Mouse (Mus musculus) heart, postnatal 10 days (tissue): Measurements from ENCODE around the gene Slc44a2. TPM values are rescaled to one million over a fixed set of nuclear protein-coding genes. Genes with fewer than 3 reads are reported as not detected.
"Not testable (repeated sequence)": the region's sequence is repeated elsewhere in the genome, so short reads cannot be mapped to it uniquely, and the experiment has no call there.

Experiments used
- DNase-seq, 2 experiments: peaks; one replicate each; pipeline ENCODE4 v3.0.0; 2021
- intact Hi-C: fragments of 180-260 bp; cut with DNase I; formaldehyde crosslinking; loops from one replicate; pipeline ENCODE4 v1.15.1; 2025
- total RNA-seq, 2 experiments: library from RNA; stranded (reverse); gene quantifications; 2 replicates each; pipeline ENCODE4 v1.2.3; 2021

Gene Slc44a2
- total RNA-seq, 2 experiments from 2014 or later: 86.7 to 95.4 TPM

DNA sequence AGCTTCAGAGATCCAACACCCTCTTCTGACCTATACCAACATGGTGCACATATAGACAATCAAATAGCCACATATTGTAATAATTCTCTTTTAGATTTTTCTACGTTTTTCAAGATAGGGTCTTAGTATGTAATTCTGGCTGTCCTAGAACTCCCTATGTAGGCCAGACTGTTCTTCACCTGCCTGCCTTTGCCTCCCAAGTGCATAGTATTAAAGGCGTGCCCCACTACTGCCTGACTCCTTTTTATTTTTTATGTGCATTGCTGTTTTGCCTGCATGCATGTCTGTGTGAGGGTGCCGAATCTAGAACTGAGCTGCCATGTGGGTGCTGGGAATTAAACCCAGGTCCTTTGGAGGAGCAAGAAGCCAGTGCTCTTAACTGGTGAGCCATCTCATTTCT lies 28.2 kb upstream of the Slc44a2 start:
- intact Hi-C loops: no loop called here
- DNase-seq: no peak

DNA sequence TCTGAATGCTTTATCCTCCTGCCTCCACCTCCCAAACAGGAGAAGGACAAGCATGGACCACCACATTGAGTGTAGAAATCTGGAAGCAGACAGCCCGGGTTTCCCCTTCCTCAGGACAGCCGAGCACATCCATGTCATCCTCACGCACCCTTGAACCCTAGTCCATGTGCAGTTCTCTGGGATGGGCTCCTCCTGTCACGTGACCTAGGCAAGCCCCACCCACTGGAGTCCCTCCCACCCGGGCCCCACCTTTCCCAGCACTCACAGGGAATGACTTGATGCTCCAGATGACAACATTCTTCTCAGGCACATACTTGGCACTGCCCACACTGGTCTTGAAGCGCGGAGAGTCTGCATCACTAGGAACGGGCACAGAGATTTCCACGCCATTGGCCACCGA lies 21.5 kb upstream of the Slc44a2 start:
- DNase-seq: no peak

DNA sequence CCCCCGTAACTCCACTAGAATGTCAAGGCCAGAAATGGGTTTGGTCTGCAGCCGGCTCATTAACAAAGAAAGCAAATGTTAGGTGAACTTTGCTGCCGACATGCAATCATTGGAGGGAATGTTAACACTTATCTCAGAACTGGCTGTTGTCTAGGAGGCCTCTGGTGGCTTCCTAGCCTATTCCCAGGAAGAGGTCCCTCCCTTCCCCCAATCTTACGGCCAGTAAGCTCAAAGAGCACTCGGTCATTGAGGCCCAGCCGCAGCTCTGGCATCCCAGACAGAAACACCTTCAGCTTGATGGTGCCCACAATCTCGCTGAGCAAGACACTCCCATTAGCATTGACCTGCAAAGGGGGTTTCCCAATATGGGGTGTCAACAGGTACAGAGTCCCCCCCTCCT lies 15.4 kb upstream of the Slc44a2 start:
- no peak for DNase-seq
- intact Hi-C loops: no loop called here

More for the DNA sequence above, 21.5 kb upstream of the Slc44a2 start:
- intact Hi-C loops: no loop called here

DNA sequence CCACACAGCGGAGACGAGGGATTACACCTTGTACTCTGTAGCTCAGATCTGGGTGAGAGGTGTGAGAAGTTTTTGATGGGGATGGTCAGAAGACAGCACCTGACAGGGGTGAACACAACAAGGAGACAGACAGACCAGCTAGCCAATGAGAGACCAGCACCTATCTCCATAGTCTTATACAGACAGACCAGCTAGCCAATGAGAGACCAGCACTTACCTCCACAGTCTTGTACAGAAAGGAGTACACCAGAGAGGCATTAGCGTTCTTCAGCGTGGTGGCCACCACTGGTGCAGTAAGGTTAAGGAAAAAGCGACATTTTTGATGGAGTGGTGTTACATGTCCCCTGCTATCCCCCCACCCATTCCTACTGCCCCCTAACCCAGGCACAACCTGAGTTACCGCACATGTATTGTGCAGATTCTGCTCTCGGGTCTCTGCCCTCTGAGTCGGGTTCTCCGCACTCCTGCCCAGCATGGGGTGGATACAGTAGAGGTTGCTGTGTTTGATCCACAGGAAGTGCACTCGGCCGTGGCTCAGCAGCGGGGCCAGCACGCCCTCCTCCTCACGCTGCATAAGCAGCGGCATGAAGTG lies 11.3 kb upstream of the Slc44a2 start:
- DNase-seq: no peak
- intact Hi-C loops: no loop called here

DNA sequence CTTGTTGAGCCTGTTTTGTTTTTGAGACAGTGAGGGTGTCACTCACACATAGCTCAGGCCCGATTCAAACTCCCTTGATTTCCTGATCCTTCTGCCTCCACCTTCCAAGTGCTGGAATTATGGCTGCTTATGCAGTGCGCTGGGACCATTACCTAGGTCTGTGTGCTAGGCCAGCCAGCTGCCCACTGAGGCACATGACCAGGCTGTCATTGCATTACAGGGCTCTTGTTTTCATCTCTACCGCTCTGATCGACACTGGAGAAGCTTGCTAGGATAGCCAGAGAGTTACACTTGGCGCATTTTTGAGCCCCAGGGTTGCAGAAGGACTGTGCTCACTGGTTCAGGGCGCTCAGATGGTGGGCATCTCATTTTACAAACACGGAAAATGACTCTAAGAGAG lies 8.8 kb upstream of the Slc44a2 start:
- intact Hi-C loops: loop anchor here (2.0 kb wide), 2 partner anchors 99 to 155 kb away; partner anchors contain the start of gene Qtrt1
- DNase-seq: no peak

DNA sequence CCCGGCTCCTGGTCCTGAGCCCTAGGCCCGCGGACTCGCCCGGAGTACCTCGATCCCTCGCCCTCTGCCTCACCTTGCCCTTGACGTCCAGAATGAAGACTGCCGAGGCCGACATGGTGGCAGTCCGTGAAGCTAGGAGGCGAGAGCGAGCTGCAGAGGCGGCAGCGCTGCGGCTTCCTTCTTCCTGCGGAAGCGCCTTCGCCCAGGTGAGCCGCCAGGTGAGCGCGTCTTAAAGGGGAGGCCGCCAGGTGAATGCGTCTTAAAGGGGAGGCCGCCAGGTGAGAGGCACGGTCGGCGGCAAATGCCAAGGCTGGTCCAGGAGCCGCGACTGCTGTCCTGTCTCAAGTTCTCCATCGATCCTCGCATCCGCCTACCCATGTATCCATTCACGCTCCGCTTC lies 8.4 kb upstream of the Slc44a2 start, which contains the start of gene Ap1m2:
Ap1m2 (minus strand) TSS at position 204 of the 400 bp plus-strand sequence.
- intact Hi-C loops: loop anchor here (2.0 kb wide), 2 partner anchors 99 to 155 kb away; partner anchors contain the start of gene Qtrt1
- DNase-seq: no peak

DNA sequence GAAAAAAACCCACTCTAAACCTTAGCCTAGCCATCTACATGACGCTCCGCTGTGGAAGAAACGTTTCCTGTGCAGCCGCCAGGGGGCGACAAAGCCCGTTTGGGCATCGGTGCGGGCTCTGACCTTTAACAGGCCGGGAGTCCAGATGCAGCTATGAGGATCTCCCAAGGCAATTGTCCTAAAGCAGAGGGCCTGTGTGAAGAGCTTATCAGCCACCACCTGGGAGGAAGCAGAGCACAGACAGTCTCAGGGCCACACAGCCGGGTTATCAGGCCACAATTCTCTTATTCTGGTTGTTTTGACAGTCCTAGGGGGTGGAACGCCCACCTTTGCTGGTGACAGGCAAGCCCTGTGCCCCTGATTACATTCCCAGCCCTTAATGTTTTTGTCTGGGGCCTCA lies 7.1 kb upstream of the Slc44a2 start:
- peak; percentile 93 to 95 for DNase-seq
- intact Hi-C loops: loop anchor here (1.0 to 2.0 kb wide), 3 partner anchors 44 to 153 kb away; partner anchors contain the start of gene Qtrt1

DNA sequence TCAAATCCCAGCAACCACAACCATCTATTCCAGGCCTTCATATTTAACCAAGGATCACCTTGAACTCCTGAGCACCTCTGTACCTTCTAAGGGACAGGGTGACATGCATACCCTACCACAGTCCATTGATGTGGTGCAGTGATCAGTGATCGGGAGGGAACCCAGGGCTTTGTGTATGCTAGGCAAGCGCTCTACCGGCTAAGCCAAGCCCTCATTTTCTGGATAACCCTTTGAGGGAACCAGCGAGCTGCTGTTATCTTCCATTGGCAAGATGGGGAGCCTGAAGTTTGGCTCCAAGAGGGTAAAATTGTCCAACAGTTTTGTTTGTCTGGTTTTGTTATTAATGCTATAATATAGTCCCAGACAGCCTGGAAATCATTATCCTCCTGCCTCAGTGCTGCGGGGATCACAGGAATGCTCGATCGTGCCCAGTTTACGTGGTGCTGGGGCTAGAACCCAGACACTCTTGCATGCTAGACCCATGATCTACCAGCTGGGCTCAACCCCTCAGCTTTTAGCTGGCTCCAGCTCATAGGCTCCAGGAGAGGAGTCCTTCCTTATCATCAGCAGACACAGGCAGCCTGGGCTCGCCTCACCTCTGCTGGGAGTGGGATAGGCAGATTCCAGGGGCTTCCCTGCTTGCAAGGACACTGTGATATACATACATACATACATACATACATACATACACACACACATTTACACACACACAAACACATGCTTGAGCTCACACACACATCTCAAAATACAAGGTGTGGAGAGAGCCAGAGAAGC lies 5.9 kb upstream of the Slc44a2 start:
- intact Hi-C loops: no loop called here
- no peak for DNase-seq

DNA sequence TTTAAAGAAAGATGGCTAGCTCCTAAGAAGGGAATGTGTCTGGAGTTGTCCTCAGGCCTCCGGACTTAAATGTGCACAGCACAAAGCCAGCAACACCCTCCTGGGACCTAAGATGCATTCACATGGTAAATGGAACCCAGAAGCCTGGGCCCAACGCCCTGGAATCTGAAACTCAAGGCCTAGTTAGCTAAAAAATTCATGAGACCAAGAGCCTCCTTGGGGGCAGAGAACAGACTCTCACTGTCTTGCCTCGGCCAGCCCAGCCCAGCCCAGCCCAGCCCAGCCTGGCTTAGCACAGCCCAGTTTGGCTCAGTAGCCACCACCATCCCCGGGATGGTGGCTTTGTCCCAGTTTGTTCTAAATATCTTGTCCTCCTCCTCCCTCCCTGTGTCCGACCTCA lies 5.1 kb upstream of the Slc44a2 start:
- DNase-seq: no peak
- intact Hi-C loops: no loop called here

DNA sequence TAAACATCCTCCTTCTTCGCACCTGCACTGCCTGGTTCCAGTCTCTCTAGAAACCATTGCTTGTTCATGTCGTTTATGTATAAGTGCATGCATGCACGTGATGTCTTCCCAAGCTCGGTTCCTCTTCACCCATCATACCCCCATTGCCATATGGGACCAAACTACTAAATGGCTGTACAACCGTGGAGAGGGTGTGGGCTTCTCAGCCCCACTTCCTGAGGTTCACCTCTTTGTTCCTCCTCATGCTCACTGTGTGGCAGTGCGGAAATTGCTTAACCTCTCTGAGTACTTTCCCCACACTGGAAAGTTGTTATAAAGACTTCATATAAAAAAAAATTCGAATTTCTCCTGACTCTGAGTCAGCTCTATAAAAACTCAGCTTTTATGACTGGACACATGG lies 3.8 kb upstream of the Slc44a2 start:
- intact Hi-C loops: no loop called here
- DNase-seq: no peak

DNA sequence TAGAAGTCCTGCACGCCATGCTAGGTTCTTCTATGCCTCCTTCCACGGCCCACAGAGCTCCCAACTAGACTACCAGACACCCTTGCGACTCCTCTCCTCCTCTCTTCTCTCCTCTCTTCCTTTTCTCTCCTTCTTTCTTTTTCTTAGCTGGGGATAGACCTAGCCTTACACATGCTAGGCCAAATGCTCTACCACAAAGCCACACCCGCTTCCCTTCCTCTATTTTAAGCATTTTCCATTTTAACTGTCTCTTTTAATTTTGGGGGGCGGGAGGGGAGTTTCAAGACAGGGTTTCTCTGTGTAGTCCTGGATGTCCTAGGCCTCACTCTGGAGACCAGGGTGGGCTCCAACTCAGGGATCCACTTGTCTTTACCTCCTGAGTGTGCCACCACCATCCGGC lies 1.7 kb upstream of the Slc44a2 start:
- intact Hi-C loops: no loop called here
- no peak for DNase-seq

DNA sequence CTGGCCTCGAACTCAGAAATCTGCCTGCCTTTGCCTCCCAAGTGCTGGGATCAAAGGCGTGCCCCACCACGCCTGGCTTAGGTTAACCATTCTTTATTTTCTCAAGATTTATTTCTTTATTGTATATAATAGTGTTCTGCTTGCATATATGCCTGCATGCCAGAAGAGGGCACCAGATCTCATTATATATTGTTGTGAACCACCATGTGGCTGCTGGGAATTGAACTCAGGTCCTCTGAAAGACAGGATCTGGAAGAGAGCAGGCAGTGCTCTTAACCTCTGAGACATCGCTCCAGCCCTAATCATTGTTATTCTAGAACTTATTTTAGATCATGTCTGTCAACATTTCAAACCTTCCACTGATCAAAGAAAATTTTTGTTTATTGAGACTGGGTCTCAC lies 995 bp upstream of the Slc44a2 start:
- intact Hi-C loops: no loop called here

DNA sequence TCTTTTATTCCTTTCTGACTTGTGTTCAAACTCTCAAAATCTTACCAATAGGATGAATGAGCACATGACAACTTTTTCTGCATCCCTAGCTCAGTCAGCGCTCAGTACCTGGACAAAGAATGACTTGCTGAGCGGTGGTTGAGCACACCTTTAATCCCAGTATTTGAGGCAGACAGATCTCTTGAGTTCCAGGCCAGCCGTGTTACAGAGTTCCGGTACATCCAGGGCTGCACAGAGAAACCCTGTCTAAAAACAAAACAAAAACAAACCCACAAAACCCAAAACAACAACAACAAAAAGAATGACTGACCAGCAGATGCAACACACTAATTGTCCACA lies 249 bp upstream of the Slc44a2 start:
- intact Hi-C loops: loop anchor here (2.0 kb wide), 1 partner anchor 17 kb away; no protein-coding TSS in a partner anchor

More for the DNA sequence above, 995 bp upstream of the Slc44a2 start:
- DNase-seq: no peak

DNA sequence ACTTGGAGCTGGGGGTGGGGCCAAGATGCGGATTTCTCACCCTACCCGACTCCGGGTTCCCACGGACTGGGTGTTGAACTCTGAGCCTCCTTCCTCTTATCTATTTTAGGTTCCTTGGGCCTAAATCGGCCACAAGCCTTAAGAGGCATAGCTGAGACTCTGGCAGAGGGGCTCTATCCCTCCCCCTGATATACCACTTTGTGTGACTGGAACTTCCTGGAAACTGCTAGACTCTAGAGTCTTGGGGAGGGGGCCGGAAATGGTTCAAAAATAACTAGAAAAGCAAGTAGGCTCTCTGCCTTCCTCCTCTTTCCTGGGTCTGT lies 976 bp downstream of the Slc44a2 start:
- intact Hi-C loops: loop anchor here (2.0 kb wide), 1 partner anchor 15 kb away; no protein-coding TSS in a partner anchor
- peak; percentile 47 to 57 for DNase-seq

More for the DNA sequence above, 249 bp upstream of the Slc44a2 start:
- no peak for DNase-seq

DNA sequence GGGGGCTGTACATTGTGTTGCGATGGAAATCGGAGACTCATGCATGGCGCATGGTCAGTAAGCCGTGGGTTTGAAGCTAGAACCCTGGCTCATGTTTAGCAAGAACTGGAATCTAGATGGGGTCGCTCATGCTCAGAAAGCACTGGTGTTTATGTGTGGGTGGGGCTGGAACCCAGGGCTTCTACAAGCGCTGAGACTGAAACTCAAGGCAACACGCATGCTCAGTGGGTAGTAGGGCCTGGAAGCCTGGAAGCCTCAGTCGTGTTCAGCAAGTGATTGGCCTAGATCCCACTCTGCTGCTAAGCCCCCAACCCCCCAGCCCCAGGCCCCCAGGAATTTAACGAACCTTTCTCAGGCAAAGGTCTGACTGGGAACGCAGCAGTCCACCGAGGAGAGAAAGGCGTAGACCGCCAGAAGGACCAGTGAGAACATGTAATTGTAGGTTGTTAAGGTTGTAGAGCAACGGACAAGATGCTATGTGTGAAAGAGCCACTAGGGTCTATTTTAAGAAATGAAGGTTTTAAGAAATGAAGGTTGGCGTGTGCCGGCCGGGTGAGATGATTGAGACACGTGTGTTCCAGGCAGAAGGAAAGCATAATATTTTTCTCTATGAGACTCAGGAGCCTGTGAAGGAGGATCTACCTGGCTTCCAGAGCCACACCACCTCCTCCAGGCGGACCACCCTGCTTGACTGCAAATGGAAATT lies 1.9 kb downstream of the Slc44a2 start:
- intact Hi-C loops: no loop called here
- no peak for DNase-seq

DNA sequence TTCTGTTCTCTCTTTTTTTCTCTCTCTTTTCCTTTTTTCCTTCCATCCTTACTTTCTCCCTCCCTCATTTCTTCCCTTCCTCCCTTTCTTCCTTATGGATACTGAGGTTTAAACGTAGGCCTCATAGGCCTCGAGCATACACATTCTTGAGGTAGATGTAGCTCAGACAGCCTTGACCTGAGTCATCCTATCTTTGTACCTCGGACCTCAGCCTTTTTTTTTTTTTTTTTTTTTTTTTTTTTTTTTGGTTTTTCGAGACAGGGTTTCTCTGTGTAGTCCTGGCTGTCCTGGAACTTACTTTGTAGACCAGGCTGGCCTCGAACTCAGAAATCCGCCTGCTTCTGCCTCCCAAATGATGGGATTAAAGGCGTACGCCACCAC lies 2.4 kb downstream of the Slc44a2 start:
- intact Hi-C loops, DNase-seq: not testable (repeated sequence)

DNA sequence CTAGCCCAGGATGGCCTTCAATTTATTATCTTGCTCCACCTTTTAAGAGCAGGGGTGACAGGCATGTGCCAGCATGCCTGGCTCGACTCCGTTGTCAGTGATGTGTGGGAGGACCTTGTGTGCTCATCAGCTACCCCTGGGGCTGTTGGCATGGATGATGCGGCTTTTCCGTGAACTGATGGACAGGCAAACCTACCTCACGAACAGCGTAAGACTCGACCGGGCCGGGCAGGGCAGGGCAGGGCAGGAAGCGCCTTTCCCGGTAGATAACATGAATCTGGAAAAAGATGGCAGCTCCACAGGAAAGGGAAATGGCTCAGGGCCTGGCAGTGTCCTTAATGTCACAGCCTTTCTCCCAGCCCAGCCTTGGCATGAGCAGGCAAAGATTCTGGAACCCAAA lies 3.8 kb downstream of the Slc44a2 start:
- no peak for DNase-seq
- intact Hi-C loops: no loop called here

DNA sequence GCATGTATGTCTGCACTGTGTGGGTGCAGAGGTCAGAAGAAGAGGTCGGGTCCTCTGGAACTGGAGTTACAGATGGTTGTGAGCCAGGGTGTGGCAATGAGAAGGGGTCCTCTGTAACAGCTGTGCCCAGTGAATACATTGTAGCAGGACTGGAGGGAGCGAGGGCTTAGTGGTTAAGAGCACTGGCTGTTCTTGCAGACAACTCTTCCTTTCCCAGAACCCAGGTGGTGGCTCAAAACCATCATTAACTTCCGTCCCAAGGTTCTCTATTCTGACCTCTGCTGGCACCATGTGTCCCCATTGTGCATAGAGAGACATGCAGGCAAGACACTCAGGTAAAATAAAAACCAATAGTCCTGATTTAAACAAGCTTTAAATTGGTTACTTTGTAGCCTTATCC lies 7.1 kb downstream of the Slc44a2 start:
- intact Hi-C loops: no loop called here
- DNase-seq: no peak

DNA sequence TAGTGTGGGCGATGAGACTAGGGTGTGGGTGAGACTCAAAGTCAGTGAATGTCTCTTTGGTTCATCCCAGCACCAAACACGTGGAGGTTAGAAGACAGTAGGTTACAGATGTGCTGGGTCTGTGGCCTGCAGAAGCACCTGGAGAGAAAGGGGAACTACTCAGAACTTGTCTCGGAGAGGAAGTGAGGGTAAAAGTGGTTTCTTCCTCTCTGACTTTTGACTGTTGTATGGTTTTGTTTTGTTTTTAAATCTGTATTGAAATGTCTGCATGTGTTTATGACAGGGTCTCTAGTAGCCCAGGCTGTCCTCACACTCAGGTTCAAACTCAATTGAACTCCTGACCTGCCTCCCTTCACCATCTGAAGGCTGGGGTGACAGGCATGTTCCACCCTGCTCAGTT lies 7.5 kb downstream of the Slc44a2 start:
- no peak for DNase-seq
- intact Hi-C loops: no loop called here

DNA sequence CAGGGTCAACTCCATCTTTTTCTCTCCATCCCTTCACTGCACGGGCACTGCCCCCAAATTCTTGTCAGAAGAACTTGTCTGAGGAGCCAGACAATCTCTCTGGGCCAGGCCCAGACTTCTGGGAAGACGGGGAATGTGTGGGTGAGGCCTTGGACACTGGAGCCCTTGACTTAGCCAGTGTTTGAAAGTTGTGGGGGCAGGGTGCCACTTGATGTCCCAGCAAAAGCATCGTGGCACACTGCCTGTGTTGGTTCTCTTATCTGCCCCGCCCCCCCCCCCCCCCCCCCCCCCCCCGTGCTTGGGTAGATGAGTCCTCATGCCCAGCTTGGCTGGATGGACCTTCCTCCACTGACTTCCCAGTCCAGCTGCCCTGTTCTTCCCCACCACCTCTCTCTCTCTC lies 8.5 kb downstream of the Slc44a2 start:
- peak; percentile 82 to 84 for DNase-seq
- intact Hi-C loops: no loop called here

DNA sequence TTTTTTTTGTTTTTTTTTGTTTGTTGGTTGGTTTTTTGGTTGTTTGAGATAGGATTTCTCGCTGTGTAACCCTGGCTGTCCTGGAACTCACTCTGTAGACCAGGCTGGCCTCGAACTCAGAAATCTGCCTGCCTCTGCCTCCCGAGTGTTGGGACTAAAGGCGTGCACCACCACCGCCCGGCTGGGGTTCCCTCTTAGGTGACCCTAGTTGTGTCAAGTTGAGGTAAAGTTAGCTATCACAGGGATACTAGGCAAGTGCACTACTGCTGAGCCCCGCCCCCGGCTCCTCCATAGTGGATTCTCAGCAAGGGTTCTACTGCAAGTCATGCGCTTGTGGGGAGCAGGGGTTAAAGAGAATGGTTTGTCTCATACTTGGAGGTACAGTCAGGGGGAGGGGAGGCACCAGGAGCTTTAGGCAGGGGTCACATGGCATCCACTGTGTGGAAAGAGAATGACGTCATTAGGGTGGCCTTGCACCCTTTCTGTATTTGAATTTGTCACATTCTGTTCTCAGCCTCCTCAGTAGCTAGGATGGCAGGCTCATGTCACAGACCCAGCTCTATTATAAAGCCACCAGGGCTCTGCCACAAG lies 9.3 kb downstream of the Slc44a2 start:
- no peak for DNase-seq
- intact Hi-C loops: no loop called here
